Mouse (Mus musculus) kidney, adult 11 months (tissue): ENCODE measurements around the gene Hspa14.
A peak's percentile ranks its signal among the peaks of the same experiment; 100 is the strongest.

ENCODE experiments used
- DNase-seq: peaks from one replicate; pipeline ENCODE4 v3.0.0; 2022

Gene Hspa14

DNA sequence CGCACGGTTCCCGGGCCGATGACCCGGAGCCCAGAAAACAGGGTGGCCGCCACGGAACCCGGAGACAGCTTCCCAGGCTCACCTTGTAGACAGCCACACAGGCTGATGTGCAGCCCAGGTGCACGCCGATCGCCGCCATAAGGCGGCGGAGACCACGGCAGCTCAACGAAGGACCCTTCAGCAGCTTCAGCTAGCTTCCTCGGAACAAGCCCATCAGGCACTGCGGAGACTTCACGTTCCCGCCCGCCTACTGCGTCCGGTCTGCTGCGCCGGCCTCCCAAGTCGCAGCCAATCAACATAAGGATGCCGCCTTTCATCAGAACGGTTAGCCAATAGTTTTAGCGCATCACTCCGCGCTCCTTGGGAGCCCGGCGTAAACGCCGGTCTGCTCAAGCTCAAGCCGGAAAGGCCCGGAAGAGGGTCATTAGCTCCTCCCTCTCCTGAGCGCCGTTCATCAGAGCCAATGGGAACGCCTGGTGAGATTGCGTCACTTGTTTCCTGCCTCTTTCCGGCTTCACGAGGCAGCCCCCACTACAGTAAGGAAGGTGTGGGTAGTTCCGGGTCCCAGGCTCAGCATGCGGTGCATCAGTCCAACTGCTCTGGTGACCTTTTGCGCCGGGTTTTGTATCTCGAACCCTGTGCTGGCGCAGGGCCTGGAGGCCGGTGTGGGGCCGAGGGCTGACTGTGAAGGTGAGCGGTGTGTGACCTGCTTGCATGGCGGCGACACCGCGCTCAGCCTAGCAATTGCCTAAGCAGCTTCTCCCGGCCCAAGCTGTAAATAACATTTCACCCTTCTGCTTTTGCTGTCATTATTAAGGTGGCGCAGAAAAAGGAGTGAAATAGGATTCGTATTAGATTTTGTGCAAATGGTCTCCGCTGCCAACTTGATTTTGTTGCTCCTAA is at the start of gene Hspa14, which contains the start of the genes Gm45902 and Cdnf:
Gene Hspa14, minus strand, starts transcription at position 263 of the 903 bp plus-strand sequence.
Gene Gm45902, minus strand, starts transcription at position 239 of the 903 bp plus-strand sequence.
Gene Cdnf, plus strand, starts transcription at position 479 of the 903 bp plus-strand sequence.
- peak; percentile 99 for DNase-seq

DNA sequence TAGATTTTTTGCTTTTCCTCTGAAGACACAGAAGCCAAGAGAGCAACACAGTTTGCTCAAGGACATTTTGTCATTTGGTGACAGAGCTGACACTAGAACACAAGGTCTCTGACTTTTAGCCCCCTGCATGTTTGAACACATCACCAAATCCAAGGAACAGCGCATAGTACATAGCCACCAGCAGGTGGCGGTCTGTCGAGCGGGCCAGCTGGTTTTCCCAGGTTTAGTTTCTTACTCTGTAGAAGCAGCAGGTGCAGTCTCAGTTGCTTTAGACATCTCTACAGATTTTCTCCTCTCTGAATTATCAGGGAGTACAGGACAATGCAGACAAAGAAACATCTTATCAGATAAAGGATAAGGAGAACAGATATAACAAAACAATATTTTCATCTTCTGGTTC is 34.0 kb upstream of the Hspa14 start:
- DNase-seq = peak; percentile 43

DNA sequence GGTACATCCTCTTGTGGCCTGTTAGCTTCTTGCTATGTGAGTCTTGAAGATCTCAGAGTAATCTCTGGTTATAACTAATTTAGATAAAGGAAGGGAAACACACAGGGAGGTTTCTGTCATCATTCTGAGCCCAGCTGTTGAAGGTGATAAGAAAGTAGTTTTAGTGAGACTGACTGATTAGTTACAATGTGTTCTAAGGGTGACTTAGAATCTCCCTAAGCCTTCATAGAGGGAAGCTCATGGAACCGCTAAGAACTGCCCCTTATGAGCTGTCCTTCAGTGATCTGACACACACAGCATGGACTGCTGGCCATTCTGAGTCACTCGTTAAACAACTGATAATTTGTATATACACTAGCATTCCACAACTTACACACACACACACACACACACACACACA is 33.4 kb upstream of the Hspa14 start:
- no peak for DNase-seq

DNA sequence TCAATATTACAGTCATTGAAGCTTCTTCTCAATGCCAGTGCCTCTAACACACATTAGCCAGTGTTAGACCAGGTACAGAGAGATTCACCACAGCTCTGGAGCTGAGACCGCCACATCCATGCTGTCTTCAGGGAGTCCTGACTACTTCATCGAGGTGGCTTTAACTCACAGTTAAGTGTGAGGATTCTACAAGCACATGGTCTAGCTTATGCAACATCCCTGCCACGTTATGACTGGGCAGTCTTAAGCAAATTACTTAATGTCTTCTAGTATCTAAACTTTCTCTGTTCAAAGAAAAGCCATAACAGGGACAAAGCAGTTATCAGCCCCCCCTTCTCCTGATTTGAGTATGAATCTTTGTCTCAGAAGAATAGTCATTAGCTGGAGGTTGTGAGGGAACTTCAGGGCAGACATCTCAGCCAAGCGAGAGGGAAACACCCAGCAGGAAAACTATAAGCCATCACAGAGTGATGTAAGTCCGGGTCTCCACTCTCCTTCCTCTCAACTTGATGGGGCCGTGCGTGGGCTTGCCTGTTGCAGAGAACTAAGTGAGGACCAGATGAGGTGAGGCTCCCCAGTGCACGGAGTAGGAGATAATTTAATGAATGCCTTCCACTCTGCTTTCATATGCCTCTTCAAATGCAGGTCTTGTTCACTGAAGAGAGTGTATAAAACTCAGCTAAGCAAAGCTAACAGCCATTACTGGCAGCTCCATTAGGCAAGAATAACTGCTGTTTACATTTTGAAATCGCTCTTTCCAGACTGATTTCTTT is 28.9 kb upstream of the Hspa14 start:
- DNase-seq = no peak

DNA sequence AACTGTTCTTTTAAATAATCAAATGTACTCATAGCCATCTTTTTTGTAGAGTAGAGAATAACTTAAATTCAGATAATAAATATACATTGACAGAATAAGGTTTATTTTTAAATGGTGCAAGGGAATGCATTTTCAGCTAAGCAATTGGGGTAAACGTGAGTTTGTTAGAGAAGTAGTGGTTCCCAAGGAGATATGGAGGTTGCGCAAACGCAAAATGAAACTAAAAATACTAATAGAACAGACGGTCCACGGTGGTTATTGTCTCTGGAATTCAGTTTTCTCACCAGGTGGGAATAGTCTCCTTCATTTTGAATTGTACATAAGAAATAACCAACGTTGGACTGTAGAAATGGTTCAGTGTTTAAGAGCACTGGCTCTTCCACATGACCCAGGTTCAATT is 13.7 kb upstream of the Hspa14 start:
- no peak for DNase-seq

DNA sequence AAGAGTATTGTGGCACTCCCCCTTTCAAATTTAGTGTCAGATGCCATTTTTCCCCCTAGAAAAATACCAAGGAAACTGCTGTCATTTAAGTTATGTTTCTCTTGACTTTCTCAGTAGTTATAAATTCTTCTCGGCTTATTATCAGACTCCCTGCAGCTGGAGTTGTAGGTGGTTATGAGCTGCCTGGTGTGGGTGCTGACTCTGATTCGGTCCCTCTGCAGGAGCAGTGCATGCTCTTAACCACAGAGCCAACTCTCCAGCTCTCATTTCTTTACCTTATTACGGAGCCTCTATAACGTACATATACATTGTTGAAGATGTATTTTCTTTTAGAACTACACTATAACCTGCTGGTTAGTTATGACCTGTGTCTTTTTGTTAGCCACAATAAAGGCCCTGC is 9.9 kb upstream of the Hspa14 start:
- DNase-seq = no peak

DNA sequence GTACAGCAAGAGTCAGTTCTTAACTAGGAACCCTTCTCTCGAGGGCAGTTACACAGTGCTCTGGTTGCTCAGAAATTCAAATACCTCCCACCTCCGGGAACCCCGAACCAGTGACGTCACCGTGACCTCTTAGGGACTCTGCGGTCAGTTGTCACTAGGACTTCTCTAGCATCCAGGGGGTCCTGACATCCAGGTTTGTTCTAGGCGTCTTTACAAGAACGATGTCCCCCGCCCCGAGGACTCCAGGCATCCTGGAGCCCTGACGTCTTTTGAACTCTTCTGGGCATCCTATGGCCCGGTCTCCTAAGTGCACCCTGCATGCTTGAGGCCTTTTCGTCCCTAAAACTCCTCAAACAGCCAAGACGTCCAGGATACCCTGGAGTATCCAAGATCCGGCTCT is 538 bp downstream of the Hspa14 start:
- no peak for DNase-seq

DNA sequence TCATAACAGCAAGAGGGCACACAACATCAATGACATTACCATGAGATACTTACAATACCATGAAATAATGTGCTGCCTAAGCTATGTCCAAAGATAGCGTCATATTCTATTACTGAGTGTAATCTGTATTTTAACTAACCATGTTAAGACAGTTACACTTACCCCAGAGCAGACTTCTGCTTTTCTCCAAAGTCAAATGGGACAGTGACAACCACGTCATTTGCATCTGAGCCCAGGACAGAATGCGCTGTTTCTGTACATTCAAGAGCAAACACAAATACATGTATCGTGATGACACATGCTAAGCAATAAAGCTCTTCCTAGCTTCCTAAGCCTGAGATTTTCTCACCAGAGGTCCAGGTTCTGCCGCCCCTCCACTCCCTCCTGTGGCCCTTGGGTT is 11.7 kb downstream of the Hspa14 start:
- DNase-seq = no peak

DNA sequence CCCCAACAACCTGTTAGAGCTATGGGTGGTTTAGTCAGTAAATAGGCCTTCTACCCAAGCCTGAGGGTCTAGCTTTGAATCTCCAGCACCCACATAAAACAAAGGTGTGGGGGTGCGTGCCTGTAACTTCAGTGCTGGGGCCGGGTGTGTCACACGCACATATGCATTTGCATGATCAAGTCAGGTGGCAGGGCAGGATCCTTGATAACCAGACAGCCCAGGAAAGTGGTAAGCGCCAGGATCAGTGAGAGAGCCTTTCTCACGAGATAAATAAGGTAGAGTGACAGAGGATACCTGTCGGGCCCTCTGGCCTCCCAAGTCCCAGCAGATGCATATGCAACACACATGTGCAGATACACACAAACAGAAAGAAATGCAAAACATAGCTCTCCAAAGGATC is 13.1 kb downstream of the Hspa14 start:
- DNase-seq = no peak

DNA sequence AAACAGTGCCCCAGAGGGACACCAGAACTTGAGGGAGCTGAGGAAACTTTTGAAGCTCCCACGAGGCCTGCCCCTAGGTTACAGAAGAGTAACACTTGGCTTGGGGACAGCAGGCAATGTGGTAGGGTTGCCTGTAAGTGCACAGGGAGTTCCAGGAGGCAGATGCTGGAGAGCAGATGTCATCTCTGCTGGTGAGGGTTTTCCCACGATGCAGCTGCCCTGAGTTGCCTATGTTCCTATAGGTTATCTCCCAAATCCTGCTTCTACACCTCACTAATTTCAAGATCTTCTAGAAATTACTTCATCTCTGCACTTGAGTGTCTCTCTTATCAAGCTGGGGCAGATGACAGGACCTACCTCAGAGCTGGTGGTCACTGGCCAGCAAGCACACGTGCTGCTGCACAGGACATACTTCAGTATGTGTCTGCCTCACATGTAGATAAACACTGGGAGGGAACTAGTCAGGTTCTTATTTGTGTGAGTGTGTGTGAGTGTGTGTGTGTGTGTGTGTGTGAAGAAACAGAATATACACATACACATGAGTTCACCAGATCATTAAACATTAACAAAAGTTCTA is 18.7 kb downstream of the Hspa14 start:
- no peak for DNase-seq

DNA sequence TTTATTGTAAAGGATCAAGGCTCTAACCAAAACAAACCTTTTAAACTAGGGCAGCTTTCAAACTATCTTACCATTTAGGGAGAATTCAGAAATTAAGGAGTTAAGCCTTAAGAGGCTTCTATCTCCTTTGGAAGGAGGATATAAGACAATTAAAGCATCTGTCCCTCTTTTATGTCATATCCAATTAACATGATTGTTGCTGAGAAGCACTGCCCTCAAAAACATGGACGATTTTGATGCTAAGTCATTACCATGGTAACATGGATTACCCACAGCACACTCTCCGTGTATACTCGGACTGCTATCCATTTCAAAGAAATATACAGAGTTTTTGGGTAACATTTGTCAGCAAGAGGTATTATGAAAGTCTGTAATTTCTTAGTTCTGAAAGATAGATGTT is 22.8 kb downstream of the Hspa14 start:
- no peak for DNase-seq

DNA sequence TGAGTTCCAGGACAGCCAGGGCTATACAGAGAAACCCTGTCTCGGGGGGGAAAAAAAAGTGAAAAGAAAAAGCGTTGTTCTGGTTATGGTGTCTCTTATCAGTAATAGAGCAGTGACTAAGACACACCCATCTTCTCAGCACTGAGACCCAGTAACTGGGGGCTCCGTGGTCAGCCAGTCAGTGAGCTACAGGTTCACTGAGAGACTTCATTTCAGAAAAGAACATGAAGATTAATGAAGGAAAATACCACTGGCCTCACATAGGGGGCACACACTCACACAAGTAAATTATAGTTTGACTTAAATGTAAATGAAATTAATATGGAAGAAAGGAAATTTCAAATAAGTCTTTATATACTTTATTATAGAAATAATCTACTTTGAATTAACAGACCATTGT is 32.4 kb downstream of the Hspa14 start:
- DNase-seq = no peak

DNA sequence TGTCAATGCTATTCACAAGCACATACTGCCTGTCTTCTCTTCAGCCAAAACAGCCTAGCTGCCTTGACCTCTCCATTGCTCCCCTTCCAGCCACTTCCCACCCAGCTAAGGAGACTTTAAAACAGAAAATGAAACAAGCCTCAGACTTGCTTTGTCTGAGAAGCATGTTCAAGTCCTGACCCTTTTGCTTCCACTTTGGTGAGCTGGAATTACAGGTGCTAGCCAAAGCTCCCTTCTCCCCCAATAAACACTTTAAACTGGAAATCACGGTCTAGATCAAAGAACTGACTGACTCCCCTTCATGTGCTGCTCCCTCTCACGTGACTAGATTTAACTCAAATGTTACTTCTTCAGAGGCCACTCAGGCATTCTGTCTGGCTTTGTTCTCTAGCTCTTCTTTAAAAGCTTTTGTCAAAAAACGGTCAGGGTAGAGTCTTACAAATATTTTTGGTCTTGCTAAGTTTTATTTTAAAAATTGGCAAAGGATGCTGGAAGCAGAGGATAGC is 36.8 kb downstream of the Hspa14 start:
- no peak for DNase-seq

DNA sequence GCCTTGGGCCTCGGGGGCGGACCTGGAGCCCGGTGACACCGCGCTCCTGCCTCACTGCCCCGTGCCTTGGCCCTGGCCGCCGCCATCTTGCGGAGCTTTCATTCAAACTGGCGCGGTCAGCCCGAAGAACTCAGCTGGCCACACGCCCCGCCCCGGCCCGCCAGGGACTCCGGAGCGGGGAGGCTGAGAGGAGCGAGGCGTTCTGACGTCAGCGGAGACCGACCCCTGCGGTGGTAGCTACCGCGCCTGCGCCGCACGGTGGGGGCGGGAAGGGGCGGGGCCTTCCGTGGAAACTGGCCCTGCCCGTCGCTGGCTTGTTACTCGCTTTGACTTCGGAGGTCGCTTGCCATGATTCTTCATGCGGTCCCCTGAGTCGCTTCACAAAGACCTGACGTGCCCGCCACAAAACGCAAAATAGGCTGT is 37.7 kb downstream of the Hspa14 start, which contains the start of gene Suv39h2:
Gene Suv39h2, minus strand, starts transcription at position 171 of the 423 bp plus-strand sequence.
- peak; percentile 94 for DNase-seq

DNA sequence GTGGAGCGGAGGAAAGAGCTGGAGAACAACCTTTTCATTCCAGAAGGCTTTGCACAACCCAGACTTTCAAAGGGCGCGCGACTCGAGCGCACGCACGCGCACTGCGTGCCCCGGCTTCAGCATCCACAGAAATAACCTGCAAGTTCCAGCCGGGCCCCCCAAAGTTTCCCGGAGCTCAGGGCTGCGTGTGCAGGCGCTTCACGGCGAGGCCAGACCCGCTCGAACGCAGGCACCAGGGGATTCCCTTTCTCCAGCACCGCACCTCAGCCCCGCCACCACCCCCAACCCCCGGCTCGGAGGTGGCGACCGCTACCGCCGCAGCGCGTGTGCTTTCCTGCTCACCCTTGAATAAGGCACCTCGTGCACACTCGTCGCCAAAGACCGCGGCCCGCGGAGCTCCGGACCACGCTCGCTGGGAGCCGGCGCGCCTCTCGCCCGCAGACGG is 38.2 kb downstream of the Hspa14 start:
- DNase-seq = peak; percentile 38

DNA sequence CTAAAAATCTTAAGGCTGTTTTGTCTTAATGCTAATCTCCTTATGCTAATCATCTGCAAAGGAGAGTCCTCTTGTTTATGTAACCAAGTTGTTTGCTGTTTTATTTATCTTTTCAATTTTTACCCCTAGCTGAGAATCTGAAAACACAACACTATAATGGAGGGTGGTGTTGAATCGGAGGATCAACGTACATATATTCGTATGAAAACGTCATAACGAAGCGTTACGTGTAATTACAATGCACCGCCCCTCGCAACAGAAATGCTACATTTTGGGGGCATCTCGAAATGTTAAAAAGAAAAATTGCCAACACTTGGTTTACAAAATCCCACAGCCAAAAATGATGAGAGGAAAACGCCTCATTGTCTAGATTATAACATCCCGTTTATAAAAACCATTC is 38.7 kb downstream of the Hspa14 start:
- DNase-seq = no peak

DNA sequence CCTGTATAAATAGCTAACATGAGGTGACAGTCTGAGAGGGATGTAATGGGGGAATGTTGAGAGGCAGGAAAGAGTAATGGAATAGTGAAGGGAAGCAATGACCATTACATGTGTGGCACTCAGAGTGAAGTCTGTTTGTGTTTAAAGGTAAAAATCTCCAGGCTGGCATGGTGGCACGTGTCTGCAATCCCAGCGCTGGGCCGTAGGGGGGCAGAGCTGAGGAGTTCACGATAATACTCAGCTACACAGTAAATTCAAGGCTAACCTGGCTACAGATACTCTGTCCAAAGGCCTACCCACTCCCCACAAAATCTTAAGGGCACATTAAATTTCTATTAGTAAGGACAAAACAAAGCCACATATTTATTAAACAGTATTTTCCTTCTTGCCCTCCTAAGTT is 56.0 kb downstream of the Hspa14 start:
- no peak for DNase-seq

DNA sequence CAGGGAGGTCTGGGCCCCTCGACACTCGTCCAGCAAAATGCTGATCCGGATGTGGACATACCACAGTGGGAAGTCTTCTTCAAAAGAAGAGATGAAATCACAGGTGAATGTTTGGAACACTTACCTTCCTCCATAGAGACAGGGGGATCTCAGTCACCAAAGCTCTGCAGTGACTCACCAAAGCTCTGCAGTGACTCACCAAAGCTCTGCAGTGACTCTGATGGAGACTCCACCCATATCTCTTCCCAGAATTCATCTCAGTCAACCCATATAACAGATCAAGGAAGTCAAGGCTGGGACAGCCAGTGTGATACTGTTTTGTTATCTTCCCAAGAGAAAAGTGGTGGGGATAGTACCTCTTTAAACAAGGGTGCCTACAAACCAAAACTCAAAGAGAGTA is 59.5 kb downstream of the Hspa14 start:
- DNase-seq = no peak

DNA sequence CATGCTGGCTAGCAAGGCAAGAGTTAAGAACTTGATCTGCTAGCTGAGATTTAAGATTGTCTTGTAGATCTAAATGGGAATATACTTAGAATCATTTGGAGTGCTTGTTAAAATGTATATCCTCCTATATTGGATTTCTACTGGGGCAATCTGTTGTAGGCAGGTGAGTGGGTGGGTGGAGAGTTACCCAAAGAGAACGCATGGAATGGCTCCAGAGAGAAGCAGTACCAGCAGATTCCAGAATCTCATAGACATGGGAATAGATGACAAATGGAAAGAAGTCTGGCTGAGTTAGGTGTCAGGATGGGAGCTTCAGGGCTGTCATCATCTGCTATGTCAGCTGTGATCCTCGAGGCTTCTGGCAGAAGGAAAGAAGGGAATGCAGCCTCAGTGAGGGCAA is 63.2 kb downstream of the Hspa14 start:
- DNase-seq = no peak

DNA sequence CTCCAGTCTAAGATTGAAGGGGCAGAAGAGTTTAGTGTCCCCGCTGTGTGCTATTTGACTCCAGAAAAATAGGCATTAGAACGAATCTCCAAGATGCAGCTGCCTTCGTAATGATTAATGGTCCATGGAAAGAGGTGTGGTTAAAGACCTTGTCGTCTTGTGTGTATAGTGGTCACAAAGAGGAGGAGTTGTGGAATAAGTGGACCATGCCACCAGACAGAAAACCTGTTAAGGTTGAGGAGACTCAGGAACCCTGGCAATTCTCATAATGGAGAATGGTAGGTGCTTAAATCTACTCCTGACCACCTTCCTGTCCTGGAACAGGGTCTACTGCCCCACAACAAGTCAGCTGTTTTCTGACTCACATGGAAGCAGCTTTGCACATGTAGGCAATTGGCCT is 66.6 kb downstream of the Hspa14 start:
- DNase-seq = no peak

DNA sequence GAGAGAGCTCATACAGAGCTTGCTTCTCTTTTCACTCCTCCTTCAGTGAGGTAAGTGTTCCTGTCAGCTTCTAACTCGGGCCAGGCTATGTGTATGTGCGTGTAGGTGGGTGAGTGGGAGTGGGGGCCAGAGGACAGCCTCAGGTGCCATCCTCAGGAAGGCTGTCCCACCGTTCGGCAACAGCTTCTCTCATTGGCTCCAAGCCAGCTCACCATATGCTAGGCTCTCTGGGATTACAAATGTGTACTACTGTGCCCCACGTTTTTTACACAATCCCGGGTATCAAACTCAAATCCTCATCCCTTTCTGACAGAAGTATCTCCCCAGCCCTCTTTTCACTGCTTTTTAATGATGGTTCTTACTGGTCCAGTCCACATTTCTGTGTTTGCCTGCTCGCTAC is 68.4 kb downstream of the Hspa14 start:
- no peak for DNase-seq
